Mouse (Mus musculus) urinary bladder, adult 2 months (tissue): ENCODE data around the gene Tlcd2. TPM values are rescaled to one million over a fixed set of nuclear protein-coding genes. Genes with fewer than 3 reads are reported as not detected.
"Not testable (repeated sequence)": the region's sequence is repeated elsewhere in the genome, so short reads cannot be mapped to it uniquely, and the experiment has no call there.

Experiments
- DNase-seq: peaks from one replicate; pipeline ENCODE4 v3.0.0; 2022; ENCODE audit warnings: low spot score
- polyA plus RNA-seq: library from polyadenylated mRNA; depleted of rRNA; stranded (reverse); fragments of >200 nt; gene quantifications from 2 replicates; pipeline ENCODE4 v1.2.3, GENCODE M21; 2012

The Tlcd2 gene
- polyA plus RNA-seq, 1 experiment: 12.1 TPM

DNA sequence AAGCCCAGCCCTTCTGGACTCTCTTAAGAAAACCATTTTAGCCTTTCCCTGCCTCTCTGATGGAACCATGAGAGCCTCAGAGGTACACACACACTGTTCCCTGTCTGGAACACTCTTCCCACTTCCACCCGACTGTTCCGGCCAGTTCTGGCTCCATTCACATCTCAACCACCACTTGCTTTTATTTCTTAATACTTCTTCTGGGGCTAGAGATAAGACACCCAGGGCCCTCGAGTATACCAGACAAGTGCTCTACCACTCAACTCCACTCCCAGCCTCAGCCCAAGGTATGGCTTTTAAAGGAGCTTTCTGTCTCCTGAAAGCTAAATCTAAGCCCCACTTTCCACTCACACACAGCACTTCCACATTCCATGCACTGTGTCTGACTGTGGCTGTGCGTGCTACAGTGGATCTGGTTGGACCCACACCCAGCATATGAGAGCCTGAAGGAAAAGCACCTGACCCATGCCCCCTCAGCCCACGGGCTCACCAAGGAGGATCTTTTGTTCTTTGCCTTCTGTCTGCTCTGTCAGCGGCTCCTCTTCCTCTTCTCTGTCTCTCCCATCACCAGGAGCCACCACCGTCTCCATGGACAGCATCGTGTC lies 11.1 kb upstream of the Tlcd2 start:
- DNase-seq: no peak

DNA sequence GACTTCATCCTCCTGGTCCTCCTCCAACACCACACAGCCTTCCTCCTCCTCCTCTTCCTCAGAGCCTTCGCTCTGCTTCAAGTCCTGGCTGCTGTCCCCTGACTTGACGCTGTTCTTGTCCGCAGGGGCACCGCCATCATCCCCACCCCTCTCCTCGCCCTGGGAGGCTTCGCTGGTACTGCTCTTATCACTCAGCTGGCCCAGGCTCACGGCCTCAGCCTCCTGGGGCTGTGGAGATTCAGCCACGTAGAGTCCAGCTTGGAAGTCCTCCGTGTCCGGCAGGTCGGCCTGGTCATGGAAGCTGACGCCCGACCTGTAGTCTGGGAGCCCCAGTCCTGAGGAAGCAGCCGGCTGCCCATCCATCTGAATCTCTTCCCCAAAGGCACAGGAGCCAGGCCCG lies 10.6 kb upstream of the Tlcd2 start:
- no peak for DNase-seq

DNA sequence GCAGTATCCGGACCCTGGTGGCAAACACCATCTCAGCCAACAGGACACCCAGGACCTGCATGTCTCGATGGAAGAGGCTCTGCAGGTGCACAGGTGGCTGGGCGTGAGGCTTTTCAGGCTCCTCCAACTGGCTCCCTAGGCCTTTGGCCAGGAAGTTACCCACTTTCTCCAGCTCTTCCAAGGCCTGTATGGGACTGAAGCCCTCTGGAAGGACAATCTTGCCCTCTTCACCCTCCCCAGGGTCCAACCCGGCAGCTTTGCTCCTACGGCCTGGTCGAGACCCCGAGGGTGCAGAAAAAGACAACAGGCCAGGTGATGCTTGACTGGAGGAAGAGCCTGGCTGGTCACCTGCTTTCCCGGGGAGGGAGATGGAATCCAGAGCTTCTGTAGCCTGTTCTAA lies 9.4 kb upstream of the Tlcd2 start:
- DNase-seq: no peak

DNA sequence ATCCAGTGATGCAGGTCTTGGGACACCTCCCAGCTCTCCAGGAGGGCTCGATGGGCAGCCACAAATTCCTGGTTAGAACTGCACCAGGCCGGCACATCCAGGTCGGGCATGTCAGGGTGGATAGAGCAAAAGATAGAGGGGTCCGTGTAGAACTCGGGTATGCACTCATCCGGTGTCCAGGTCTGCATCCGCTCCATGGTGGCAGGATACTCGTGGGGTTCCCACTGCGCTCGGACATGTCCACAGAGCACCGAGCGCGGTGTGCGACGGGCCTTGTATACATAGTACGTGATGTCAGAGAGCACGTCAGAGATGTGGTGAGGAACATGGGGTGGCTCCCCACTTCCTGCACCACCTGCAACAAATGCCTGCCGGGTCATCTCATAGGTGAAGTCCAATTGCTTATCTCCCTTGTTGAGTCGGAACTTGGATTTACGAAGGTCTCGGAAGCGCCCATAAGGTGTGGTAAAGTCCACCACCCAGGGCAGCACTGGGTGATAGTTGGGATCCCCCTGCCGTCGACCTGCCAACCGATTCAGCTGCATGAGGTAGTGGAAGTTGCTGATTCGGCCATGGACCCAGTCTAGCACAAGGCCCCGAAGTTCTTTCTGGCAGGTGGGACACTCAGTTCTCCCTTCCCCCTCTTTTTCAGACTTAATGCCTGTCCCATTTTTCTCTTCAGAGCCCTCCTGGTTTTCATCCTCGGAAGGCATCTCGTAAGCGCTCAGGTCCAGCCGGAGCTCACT lies 8.5 kb upstream of the Tlcd2 start:
- DNase-seq: no peak

DNA sequence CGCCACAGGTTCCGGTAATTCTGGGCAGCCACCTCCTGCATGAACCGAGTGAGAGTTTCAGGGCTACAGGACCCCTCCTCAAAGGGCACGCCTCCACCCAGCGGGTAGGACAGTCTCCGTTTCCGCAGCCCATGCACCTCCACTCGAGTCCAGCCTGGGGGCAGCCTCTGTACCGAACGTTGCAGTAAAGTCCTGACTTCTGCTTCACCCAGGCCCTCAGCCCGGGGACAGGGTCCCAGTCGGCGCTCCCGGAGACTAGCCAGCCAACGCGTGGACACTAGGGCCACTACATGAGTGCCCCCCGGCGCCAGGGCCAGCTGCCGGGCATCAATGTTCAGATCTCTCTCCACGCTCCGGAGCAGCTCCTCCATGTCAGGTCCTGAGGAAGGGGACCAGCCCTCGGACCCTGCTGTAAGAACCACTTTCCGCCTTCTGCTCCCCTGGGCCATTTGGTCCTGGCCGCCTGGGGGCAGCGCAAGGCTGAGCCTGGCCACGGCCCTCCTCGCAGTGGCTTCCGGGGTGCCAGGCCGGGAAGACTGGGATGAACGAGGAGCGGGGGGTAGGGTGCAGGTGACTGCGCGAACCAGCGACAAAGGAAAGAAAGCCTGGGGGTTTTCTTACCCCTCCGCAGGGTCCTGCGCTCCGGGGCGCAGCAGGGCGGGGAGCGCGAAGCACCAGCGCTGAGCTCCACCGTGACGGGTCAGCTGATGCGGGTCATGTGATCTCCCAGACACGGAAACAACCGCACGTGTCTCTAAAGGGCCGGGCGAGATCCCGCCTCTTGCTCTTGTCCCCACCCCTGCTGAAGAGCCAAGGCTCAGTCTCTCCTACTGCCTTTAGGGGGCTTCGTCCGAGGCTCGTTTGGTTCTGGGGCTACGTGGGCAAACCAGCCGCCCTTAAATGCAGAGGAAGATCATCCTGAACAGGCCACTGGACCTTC lies 7.3 kb upstream of the Tlcd2 start, which contains the start of gene Wdr81:
Wdr81 (minus strand) TSS at position 727 of the 940 bp plus-strand sequence.
- peak; percentile 80 for DNase-seq

DNA sequence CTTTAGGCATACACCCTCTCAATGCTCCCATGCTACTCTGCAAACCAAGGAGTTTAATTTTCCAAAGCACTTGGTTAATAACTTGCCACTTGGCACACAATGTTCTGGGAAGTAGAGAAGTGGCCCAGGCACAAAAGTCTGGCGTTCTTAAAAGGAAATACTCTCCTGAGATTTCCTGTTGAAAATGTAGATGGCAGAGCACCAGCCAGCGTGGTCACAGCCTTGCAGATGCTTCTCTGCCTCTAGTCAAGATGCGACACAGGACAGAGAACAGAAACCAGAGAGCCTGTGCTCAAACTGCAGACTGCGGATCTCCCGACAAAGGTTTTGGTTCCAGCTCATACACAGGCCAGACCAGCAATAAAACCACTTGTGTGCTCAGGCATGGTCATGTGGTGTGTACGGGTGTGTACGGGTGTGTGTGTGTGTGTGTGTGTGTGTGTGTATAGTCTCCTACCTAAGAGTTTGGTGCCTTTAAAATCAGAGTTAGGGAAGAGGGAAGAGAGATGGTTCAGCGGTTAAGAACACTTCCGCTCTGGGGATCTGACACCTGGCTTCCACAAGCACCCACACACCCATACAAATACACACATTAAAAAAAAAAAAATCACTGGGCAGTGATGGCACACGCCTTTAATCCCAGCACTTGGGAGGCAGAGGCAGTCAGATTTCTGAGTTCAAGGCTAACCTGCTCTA lies 6.3 kb upstream of the Tlcd2 start:
- no peak for DNase-seq

DNA sequence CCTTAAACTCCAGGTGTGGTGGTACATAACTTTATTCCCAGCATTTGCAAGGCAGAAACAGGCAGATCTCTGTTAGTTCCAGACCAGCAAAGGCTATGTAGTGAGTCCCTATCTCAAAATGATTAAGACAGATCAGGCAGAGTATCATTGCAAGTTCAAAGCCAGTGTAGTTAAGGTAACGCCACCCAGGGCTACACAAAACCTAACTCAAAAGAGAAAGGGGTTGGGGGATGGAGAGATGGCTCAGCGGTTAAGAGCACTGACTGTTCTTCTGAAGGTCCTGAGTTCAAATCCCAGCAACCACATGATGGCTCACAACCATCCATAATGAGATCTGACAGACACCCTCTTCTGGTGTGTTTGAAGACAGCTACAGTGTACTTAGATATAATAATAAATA lies 5.5 kb upstream of the Tlcd2 start:
- not testable (repeated sequence) for DNase-seq

DNA sequence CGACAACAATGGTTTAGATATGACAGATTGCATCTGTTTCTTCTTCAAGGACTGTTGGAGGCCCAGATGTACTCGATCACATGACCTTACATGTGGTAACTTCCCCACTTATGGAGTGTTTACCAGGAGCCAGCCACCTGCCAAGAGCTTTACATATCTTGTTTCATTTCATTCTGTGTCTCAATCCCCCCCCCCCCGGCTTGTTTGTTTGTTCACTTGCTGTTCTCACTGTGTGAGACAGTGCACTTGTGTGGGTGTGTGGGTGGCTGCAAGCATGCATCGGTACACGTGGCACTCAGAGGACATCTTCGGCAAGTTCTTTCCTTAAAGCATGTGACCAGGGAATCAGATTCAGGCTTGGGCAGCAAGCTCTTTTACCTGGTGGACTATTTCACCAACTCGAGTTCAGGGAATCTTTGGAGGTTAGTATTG lies 5.1 kb upstream of the Tlcd2 start:
- no peak for DNase-seq

DNA sequence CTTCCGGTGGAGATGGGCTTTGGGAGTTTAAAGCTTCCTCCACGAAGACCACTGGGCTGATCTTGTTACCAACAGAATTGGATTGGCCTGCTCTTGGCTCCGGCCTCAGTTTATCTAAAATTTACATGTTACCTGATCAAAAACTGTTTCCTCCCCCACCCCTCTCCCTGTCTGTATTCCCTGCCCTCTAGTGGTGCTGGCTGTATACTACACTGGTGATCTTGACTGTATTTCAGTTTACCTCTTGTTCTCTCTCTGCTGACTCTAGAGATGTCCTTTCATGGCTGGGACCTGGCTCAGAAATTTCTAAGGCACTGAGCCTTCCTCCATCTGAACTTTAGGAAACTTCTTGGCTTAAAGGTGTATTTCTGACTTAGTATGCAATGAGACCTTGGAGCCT lies 3.3 kb upstream of the Tlcd2 start:
- DNase-seq: no peak

DNA sequence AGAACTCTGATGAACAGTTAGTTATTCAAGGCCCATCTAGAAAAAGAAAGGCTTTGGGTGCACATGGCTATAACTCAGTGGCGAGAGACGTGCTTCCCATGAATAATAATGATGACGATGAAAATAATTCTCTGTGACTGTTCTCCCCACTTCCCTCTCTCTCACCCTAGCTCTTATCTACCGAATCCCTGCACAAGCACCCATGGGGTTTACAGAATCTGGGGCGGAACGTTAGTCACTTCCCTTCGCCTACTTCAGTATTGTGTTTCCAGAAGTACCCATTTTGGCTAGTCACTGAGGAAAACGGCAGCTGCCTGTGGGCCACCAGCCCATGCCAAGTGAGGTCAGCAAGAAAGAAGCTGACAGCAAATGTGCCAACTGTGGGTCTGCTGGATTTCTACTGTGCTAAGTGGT lies 2.9 kb upstream of the Tlcd2 start:
- DNase-seq: no peak

DNA sequence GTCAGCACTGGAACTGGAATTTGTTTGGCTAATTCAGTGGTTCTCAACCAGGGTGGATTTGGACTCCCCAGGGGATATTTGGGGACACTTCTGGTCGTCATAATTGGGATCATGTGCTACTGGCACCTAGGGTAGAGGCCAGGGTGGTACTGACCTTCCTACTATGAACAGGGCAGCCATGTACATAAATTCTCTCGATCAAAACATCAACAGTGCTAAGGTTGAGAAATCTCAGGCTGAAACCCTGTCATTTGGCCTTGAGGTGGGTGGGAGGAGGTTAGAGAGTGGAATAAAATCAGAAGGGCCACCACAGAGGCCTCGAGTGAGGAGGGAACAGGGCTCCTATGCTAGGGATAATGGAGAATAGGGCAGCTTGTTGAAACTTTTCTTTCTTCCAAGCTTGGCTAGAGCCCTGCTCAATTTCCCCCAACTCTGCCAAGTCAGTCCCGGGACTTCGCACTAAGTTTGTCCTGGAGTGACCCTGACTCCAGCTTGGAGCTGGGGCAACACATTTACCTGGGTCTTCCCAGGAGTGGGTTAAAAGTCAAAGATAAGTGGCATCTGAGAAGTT lies 2.3 kb upstream of the Tlcd2 start:
- DNase-seq: no peak

DNA sequence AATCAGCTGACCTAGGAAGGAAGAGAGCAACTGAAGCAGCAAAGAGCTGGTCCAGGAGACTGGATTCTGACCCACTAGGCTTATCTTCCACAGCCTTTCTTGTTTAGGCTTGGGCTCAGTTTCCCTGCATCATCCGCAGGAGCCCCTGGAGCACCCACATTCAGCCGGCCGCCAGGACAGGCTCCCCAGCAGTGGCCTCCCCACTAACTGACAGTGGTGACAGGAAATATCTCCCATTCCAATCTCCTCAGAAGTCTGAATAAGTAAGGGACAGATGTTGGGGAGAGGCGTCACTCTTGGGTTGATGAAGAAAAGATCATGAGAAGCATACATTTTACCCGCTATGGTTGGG lies 1.8 kb upstream of the Tlcd2 start:
- no peak for DNase-seq

DNA sequence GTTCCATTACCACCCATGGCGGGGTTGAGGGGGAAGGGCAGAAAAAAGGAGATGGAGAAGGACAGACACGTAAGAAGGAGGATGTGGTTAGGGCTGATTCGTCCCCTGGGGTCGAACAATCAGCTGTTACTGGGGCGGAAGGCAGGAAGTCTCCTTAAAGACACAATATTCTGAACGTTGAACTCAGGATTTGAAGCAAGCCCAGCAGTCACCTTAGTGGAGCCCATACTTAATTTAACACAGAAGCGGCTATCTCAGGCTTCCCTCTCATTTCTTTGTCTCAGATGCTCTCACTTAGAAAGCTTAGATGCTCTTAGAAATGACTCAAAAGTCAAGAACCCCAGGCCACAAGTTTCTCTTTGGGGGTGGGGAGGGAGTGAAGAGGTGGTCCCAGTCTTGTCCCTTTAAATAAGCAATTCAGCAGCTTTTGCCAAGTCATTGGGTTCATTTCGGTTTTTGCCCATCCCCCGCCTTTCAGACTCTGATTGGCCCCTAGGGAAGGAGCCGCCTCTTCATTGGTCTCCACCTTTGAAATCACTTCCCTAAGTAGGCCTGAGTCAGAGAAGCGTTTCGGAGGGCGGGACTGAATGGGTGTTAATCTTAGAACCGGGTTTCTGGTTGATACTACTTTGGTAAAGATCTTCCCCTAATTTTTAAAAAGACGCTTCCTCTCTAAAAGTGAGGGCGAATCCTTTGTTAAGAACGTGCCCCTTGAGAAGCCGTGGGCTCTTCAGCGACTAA lies 1.2 kb upstream of the Tlcd2 start:
- no peak for DNase-seq

DNA sequence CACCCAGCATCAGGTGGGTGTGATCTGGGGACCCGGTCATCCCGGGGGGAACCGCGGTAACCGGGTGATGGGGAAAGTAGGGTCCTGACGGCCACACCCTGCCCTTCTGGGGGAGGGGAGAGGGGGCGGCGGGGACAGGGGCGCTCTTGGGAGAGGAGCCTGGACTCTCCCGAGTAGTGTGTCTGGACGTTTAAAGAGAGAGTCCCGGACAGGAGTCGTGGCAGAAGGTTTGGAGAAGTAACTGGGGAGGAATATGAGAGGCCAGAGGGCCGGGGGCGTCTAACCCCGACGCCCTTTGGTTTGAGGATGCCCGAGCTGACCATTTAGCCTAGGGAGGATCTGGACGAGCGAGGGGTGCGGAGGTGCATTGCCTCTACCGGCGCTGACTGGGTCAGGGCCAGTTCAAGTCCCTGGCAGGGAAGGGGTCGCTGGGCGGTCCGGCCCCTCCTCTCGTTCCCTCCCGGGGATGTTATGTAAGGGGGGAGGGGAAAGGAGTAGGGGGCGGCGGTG lies 283 bp downstream of the Tlcd2 start:
- no peak for DNase-seq

DNA sequence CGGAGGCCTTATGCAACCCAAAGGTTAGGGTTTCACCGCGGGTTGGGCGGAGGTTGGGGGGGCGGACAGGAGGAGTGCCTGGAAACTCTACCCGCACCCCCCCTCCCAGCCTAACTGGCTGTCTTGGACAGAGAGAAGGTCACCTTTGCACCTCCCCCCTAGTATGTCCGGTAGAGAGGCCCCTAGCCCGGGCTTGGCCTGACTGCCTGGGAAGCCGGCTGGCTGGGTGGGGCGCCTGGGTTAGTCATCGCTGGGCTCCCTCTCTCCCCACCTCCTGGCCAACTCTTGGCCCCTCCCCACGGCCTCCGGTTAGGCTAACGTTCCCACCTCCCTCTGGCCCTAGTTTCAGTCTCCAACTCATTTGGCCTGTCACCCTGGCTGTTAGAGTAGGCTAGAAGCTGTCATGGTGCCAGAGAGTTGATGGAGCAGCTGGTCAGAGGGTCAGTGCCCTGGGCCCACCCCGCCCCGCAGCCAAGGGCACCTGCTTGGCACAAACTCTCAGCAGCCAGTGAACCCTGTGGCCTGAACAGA lies 803 bp downstream of the Tlcd2 start:
- DNase-seq: peak; percentile 83

DNA sequence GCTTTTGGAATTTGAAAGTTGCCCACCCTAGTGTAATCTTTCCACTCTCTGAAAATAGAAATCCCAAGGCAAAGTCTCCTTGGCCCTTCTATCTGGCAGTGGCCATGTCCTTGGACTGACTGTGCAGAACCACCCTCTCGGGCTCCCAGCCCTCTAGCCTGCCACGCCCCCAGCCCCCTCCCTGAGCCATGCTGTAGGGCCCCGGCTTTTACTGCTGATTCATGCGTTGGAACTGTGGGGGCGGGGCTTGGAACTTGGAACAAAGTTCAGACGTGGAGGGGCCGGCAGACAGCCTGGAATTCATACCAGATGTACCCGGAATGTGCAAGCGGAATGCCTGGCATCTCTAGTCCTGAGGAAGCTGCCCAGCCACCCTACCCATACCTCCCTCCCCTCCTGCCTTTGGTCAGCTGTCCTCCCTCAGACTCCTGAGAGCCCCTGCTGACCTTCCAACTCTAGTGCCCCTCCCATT lies 1.4 kb downstream of the Tlcd2 start:
- DNase-seq: peak; percentile 80

DNA sequence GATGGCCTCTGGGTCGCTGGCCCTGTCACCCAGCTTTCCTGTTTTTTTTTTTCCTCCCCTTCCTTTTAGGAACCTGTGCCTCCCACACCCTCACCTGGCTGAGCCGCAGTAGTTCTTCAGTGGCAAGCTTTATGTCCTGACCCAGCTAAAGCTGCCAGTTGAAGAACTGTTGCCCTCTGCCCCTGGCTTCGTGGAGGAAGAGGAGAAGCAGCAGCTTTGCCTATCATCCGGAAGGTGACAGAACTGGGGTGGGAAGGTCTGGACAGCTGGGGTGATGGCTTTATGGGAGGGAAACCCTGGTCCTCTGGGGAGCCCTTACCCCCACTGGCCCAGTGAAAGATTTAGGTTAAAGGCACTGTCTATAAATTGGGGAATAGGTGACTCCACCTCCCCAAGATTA lies 2.1 kb downstream of the Tlcd2 start:
- DNase-seq: no peak

DNA sequence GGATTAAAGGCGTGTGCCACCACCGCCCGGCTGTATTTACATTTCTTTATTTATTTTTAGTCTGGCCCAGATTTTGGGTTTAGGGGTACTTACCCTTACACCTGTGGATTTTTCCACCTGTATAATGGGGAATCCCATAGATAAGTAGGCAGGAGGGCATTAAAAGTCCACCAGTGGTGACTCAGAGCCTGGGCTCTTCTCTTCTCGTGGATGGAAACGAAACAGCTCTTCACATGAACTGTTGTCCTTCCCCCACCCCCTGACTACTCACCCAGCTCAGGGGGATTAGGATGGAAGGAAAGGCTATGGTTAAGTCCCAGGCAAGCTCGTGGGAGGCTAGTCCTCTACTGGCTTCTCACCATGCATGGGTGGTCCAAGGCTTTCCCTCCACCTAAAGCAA lies 2.9 kb downstream of the Tlcd2 start:
- DNase-seq: no peak

DNA sequence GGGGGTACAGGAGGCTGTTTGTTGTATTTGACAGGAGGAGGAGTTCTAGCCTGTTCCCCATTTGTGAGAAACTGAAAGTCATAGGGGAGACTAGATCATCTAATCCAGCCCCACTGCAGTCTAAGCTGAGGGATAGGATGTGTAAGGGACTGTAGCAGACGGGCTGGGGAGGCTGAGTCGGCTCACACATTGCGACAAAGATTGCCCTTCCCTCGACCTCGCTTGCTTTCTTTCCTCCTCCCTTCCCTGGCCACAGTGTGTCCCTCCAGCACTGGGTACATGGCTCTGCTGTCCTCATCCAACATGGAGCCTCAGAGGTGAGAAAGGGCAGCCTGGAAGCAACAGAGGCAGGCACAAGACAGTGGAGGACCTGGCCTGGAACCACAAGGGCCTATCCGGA lies 3.5 kb downstream of the Tlcd2 start:
- no peak for DNase-seq
